Mouse (Mus musculus) MEL (cell line): Measurements from ENCODE around the gene Ctrc. TPM values are rescaled to one million over a fixed set of nuclear protein-coding genes. Genes with fewer than 3 reads are reported as not detected.

ENCODE experiments used
- polyA plus RNA-seq, 2 experiments: library from polyadenylated mRNA; stranded (reverse) in 1 of 2; unstranded in 1 of 2; fragments of >175 nt in 1 of 2; fragments of >200 nt in 1 of 2; gene quantifications; 2 replicates each; pipeline versions ENCODE4 v1.2.1 to v1.2.4; 2012; ENCODE audit warnings: low replicate concordance in 2 of 2, low read depth in 1 of 2; ENCODE audit not compliant: insufficient read length in 2 of 2, insufficient read depth in 1 of 2, missing spikeins in 1 of 2
- total RNA-seq: library from RNA; depleted of rRNA; stranded (reverse); fragments of 300-350 nt; gene quantifications from 2 replicates; pipeline ENCODE4 v1.2.3, GENCODE M21; 2012; rRNA removed

Gene Ctrc
- total and polyA plus RNA-seq, 3 experiments, result not detected

Other genes with a start within 250 kb of the Ctrc start
- not detected in 2 replicates for gene Fblim1, start 240.3 kb downstream of the Ctrc start, total RNA-seq
- gene Fblim1, start 240.3 kb downstream of the Ctrc start, polyA plus RNA-seq, result not detected
- not detected in 2 replicates for gene Tmem82, start 227.7 kb downstream of the Ctrc start, total RNA-seq
- gene Tmem82, start 227.7 kb downstream of the Ctrc start, polyA plus RNA-seq, result under 1 TPM in 1 of 2 experiments, not detected in 1; 0.21 TPM
- not detected in 2 replicates for gene Slc25a34, start 222.5 kb downstream of the Ctrc start, total RNA-seq
- gene Slc25a34, start 222.5 kb downstream of the Ctrc start, polyA plus RNA-seq, result under 1 TPM in 1 of 2 experiments, not detected in 1; 0.10 TPM
- 4.8 and 6.5 TPM in 2 replicates for gene Plekhm2, start 181.5 kb downstream of the Ctrc start, total RNA-seq
- 10 to 100 TPM in 1 of 2 experiments, not detected in 1; 15.4 TPM for gene Plekhm2, start 181.5 kb downstream of the Ctrc start, polyA plus RNA-seq
- 7.7 and 8.8 TPM in 2 replicates for gene Rsc1a1, start 160.8 kb downstream of the Ctrc start, total RNA-seq
- gene Rsc1a1, start 160.8 kb downstream of the Ctrc start, polyA plus RNA-seq, result not detected
- gene Ddi2, start 122.9 kb downstream of the Ctrc start, total RNA-seq, result 37.6 and 40.7 TPM in 2 replicates
- gene Ddi2, start 122.9 kb downstream of the Ctrc start, polyA plus RNA-seq, result 10 to 100 TPM in 1 of 2 experiments, not detected in 1; 42.8 TPM
- gene Agmat, start 99.7 kb downstream of the Ctrc start, total RNA-seq, result 0.12 TPM in 1 of 2 replicates, not detected in the other
- under 1 TPM in 1 of 2 experiments, not detected in 1; 0.07 TPM for gene Agmat, start 99.7 kb downstream of the Ctrc start, polyA plus RNA-seq
- gene Dnajc16, start 55.4 kb downstream of the Ctrc start, total RNA-seq, result 3.2 and 3.4 TPM in 2 replicates
- 1 to 10 TPM in 1 of 2 experiments, not detected in 1; 6.8 TPM for gene Dnajc16, start 55.4 kb downstream of the Ctrc start, polyA plus RNA-seq
- gene Casp9, start 52.7 kb downstream of the Ctrc start, total RNA-seq, result 2.8 and 3.8 TPM in 2 replicates
- 1 to 10 TPM in 1 of 2 experiments, not detected in 1; 6.4 TPM for gene Casp9, start 52.7 kb downstream of the Ctrc start, polyA plus RNA-seq
- gene Cela2a, start 20.2 kb downstream of the Ctrc start, total RNA-seq, result not detected in 2 replicates
- not detected for gene Cela2a, start 20.2 kb downstream of the Ctrc start, polyA plus RNA-seq
- gene Efhd2, start 28.6 kb upstream of the Ctrc start, total RNA-seq, result 29.8 and 32.4 TPM in 2 replicates
- 10 to 100 TPM in 1 of 2 experiments, not detected in 1; 79.1 TPM for gene Efhd2, start 28.6 kb upstream of the Ctrc start, polyA plus RNA-seq
- not detected in 2 replicates for gene Fhad1, start 168.7 kb upstream of the Ctrc start, total RNA-seq
- not detected for gene Fhad1, start 168.7 kb upstream of the Ctrc start, polyA plus RNA-seq
- gene Tmem51, start 237.9 kb upstream of the Ctrc start, total RNA-seq, result not detected in 2 replicates
- gene Tmem51, start 237.9 kb upstream of the Ctrc start, polyA plus RNA-seq, result not detected